Mouse (Mus musculus) gastrocnemius, adult 2 months (tissue): Measurements from ENCODE around the gene Kcnk5. TPM values are rescaled to one million over a fixed set of nuclear protein-coding genes. Genes with fewer than 3 reads are reported as not detected.

Experiments
- DNase-seq: peaks from one replicate; pipeline ENCODE4 v3.0.0; 2022
- H3K27ac ChIP-seq: fragments of 200-600 bp; 2 replicates; pipeline ENCODE4 v1.8.1; 2022; ENCODE audit warnings: mild to moderate bottlenecking
- H3K4me3 ChIP-seq: fragments of 200-600 bp; 2 replicates; pipeline ENCODE4 v1.8.1; 2022; ENCODE audit warnings: mild to moderate bottlenecking, moderate library complexity
- CTCF ChIP-seq: fragments of 200-600 bp; IDR thresholded peaks from 2 replicates; pipeline ENCODE4 v1.8.1; 2022; ENCODE audit warnings: antibody characterized with exemption, mild to moderate bottlenecking, moderate library complexity
- intact Hi-C: fragments of 180-260 bp; cut with DNase I; formaldehyde crosslinking; loops from one replicate; pipeline ENCODE4 v1.15.1; 2025
- total RNA-seq, 2 experiments: library from RNA; stranded (reverse); gene quantifications; 2 replicates each; pipeline ENCODE4 v1.2.3; 2021

Kcnk5 gene
- total RNA-seq, 2 experiments from 2014 or later: 0.48 to 0.73 TPM

- no peak for DNase-seq
- no peak for TF ChIP-seq CTCF
- Histone ChIP-seq H3K27ac (no peak overlapping the region), H3K4me3 (no peak overlapping the region)
- intact Hi-C loops: no loop called here
These were observed 8.7 kb downstream of the Kcnk5 start for GRCm38 (mm10) chr14:20172924-20173323.

GRCm38 (mm10) chr14:20172509-20172908 lies 9.1 kb downstream of the Kcnk5 start:
- intact Hi-C loops: no loop called here
- Histone ChIP-seq H3K27ac (no peak overlapping the region), H3K4me3 (no peak overlapping the region)
- TF ChIP-seq CTCF: no peak
- DNase-seq: no peak

- H3K4me3 ChIP-seq: no peak overlapping the region
- H3K27ac ChIP-seq: no peak overlapping the region
- TF ChIP-seq CTCF: no peak
- intact Hi-C loops: no loop called here
- no peak for DNase-seq
These were observed 9.8 kb downstream of the Kcnk5 start for GRCm38 (mm10) chr14:20171840-20172239.

GRCm38 (mm10) chr14:20169251-20169650 lies 12.4 kb downstream of the Kcnk5 start:
- Histone ChIP-seq H3K4me3 (no peak overlapping the region), H3K27ac (no peak overlapping the region)
- TF ChIP-seq CTCF: no peak
- DNase-seq: no peak
- intact Hi-C loops: no loop called here

- DNase-seq: no peak
- Histone ChIP-seq H3K27ac (no peak overlapping the region), H3K4me3 (no peak overlapping the region)
- no peak for TF ChIP-seq CTCF
- intact Hi-C loops: no loop called here
These were observed 13.1 kb downstream of the Kcnk5 start for GRCm38 (mm10) chr14:20168478-20168877.

GRCm38 (mm10) chr14:20168054-20168453 lies 13.6 kb downstream of the Kcnk5 start:
- no peak for TF ChIP-seq CTCF
- H3K27ac ChIP-seq: no peak overlapping the region
- no peak for DNase-seq
- intact Hi-C loops: no loop called here
- H3K4me3 ChIP-seq: no peak overlapping the region

GRCm38 (mm10) chr14:20165413-20165812 lies 16.2 kb downstream of the Kcnk5 start:
- no peak overlapping the region for H3K27ac ChIP-seq
- no peak for DNase-seq
- no peak overlapping the region for H3K4me3 ChIP-seq
- intact Hi-C loops: no loop called here
- TF ChIP-seq CTCF: no peak

- H3K27ac ChIP-seq: no peak overlapping the region
- no peak overlapping the region for H3K4me3 ChIP-seq
- no peak for TF ChIP-seq CTCF
- intact Hi-C loops: no loop called here
- no peak for DNase-seq
These were observed 17.2 kb downstream of the Kcnk5 start for GRCm38 (mm10) chr14:20164438-20164837.

GRCm38 (mm10) chr14:20162686-20163085 lies 18.9 kb downstream of the Kcnk5 start:
- TF ChIP-seq CTCF: no peak
- no peak overlapping the region for H3K4me3 ChIP-seq
- intact Hi-C loops: no loop called here
- peak; percentile 66 for DNase-seq
- peak overlapping the region; percentile 31; the same call in 1 of the 2 replicates for H3K27ac ChIP-seq

GRCm38 (mm10) chr14:20158727-20159681 lies 22.6 kb downstream of the Kcnk5 start:
- no peak overlapping the region for H3K27ac ChIP-seq
- H3K4me3 ChIP-seq: no peak overlapping the region
- DNase-seq: no peak
- intact Hi-C loops: no loop called here
- no peak for TF ChIP-seq CTCF

GRCm38 (mm10) chr14:20157595-20157994 lies 24.0 kb downstream of the Kcnk5 start:
- no peak for TF ChIP-seq CTCF
- H3K4me3 ChIP-seq: no peak overlapping the region
- DNase-seq: no peak
- intact Hi-C loops: no loop called here
- H3K27ac ChIP-seq: no peak overlapping the region

GRCm38 (mm10) chr14:20155718-20156117 lies 25.9 kb downstream of the Kcnk5 start:
- TF ChIP-seq CTCF: no peak

GRCm38 (mm10) chr14:20154937-20155336 lies 26.7 kb downstream of the Kcnk5 start:
- Histone ChIP-seq H3K4me3 (no peak overlapping the region), H3K27ac (no peak overlapping the region)
- no peak for DNase-seq
- no peak for TF ChIP-seq CTCF
- intact Hi-C loops: no loop called here

More at GRCm38 (mm10) chr14:20155718-20156117, 25.9 kb downstream of the Kcnk5 start:
- intact Hi-C loops: no loop called here
- Histone ChIP-seq H3K27ac (no peak overlapping the region), H3K4me3 (no peak overlapping the region)
- no peak for DNase-seq

GRCm38 (mm10) chr14:20154245-20154644 lies 27.4 kb downstream of the Kcnk5 start:
- no peak for DNase-seq
- Histone ChIP-seq H3K27ac (no peak overlapping the region), H3K4me3 (no peak overlapping the region)
- TF ChIP-seq CTCF: no peak
- intact Hi-C loops: no loop called here
